Mouse (Mus musculus) cortical plate, adult 2 months (tissue): ENCODE data around the gene Arpp21. TPM values are rescaled to one million over a fixed set of nuclear protein-coding genes. Genes with fewer than 3 reads are reported as not detected.
A peak's percentile ranks its signal among the peaks of the same experiment; 100 is the strongest.

Source experiments
- H3K27ac ChIP-seq: fragments of 200-500 bp; 2 replicates; pipeline ENCODE4 v1.5.1; 2012; ENCODE audit warnings: low read length, control low read depth, inconsistent platforms; ENCODE audit not compliant: insufficient read depth
- H3K4me1 ChIP-seq: fragments of 200-500 bp; 2 replicates; pipeline ENCODE4 v1.6.1; 2011; ENCODE audit warnings: low read length; ENCODE audit not compliant: control insufficient read depth, insufficient read depth
- H3K4me3 ChIP-seq: fragments of 200-500 bp; 2 replicates; pipeline ENCODE4 v1.5.1; 2011; ENCODE audit warnings: mild to moderate bottlenecking, low read length, control low read depth; ENCODE audit not compliant: insufficient read depth
- CTCF ChIP-seq: fragments of 200-500 bp; IDR thresholded peaks from 2 replicates; pipeline ENCODE4 v1.5.1; 2011; ENCODE audit warnings: mild to moderate bottlenecking, control low read depth, low read length; ENCODE audit not compliant: insufficient read depth; ENCODE audit errors: extremely low read depth
- POLR2A ChIP-seq: fragments of 200-500 bp; IDR thresholded peaks from 2 replicates; pipeline ENCODE4 v1.6.1; 2011; ENCODE audit warnings: mild to moderate bottlenecking, low read length, control low read depth; ENCODE audit not compliant: insufficient read depth; ENCODE audit errors: extremely low read depth
- polyA plus RNA-seq: library from polyadenylated mRNA; depleted of rRNA; stranded (reverse); fragments of >200 nt; gene quantifications from 2 replicates; pipeline ENCODE4 v1.2.3, GENCODE M21; 2012

Arpp21 gene
- polyA plus RNA-seq, 1 experiment, result 601 TPM

GRCm38 (mm10) chr9:112119535-112119934 lies 116.2 kb downstream of the Arpp21 start:
- Histone ChIP-seq H3K27ac (no peak overlapping the region), H3K4me1 (peaks cover 13% of the 10 kb centered on the region), H3K4me3 (no peak overlapping the region)
- TF ChIP-seq CTCF (no peak), POLR2A (no peak)

GRCm38 (mm10) chr9:112119106-112119433 lies 116.7 kb downstream of the Arpp21 start:
- no peak for TF ChIP-seq POLR2A
- TF ChIP-seq CTCF, result no peak
- H3K4me3 ChIP-seq, result no peak overlapping the region
- peaks cover 13% of the 10 kb centered on the region for H3K4me1 ChIP-seq
- peak overlapping the region; percentile 94 for H3K27ac ChIP-seq

- TF ChIP-seq POLR2A (no peak), CTCF (no peak)
- H3K4me1 ChIP-seq, result peaks cover 13% of the 10 kb centered on the region
- H3K4me3 ChIP-seq, result no peak overlapping the region
- H3K27ac ChIP-seq, result peak overlapping the region; percentile 94
Measured at GRCm38 (mm10) chr9:112118411-112119105, 117.2 kb downstream of the Arpp21 start.

GRCm38 (mm10) chr9:112117632-112118410 lies 117.9 kb downstream of the Arpp21 start:
- Histone ChIP-seq H3K27ac (peak overlapping the region; percentile 73; the same call in 1 of the 2 replicates), H3K4me1 (peaks cover 13% of the 10 kb centered on the region), H3K4me3 (no peak overlapping the region)
- TF ChIP-seq POLR2A, result no peak
- no peak for TF ChIP-seq CTCF

- TF ChIP-seq POLR2A (no peak), CTCF (peak; percentile 36; the same call in 1 of the 2 replicates)
- Histone ChIP-seq H3K4me3 (no peak overlapping the region), H3K4me1 (peaks cover 7% of the 10 kb centered on the region; the same call in 1 of the 2 replicates), H3K27ac (no peak overlapping the region)
Measured at GRCm38 (mm10) chr9:112111610-112112009, 124.1 kb downstream of the Arpp21 start.

GRCm38 (mm10) chr9:112102852-112103192 lies 132.9 kb downstream of the Arpp21 start:
- Histone ChIP-seq H3K4me1 (peaks cover 7% of the 10 kb centered on the region), H3K4me3 (no peak overlapping the region), H3K27ac (no peak overlapping the region)
- TF ChIP-seq POLR2A (no peak), CTCF (no peak)

- Histone ChIP-seq H3K4me3 (no peak overlapping the region), H3K27ac (0 out of 2 replicates have a peak overlapping the region, but pooled peaks have one; percentile 18), H3K4me1 (peaks cover 8% of the 10 kb centered on the region)
- no peak for TF ChIP-seq CTCF
- no peak for TF ChIP-seq POLR2A
Measured at GRCm38 (mm10) chr9:112102155-112102851, 133.4 kb downstream of the Arpp21 start.

- Histone ChIP-seq H3K4me3 (no peak overlapping the region), H3K27ac (0 out of 2 replicates have a peak overlapping the region, but pooled peaks have one; percentile 19), H3K4me1 (peaks cover 11% of the 10 kb centered on the region)
- TF ChIP-seq POLR2A (no peak), CTCF (no peak)
Measured at GRCm38 (mm10) chr9:112100841-112101595, 134.7 kb downstream of the Arpp21 start.

GRCm38 (mm10) chr9:112098267-112098666 lies 137.5 kb downstream of the Arpp21 start:
- H3K4me3 ChIP-seq, result no peak overlapping the region
- peaks cover 10% of the 10 kb centered on the region for H3K4me1 ChIP-seq
- H3K27ac ChIP-seq, result no peak overlapping the region
- no peak for TF ChIP-seq CTCF
- TF ChIP-seq POLR2A, result no peak
